Mouse (Mus musculus) gastrocnemius, postnatal 4 days (tissue): ENCODE data around the gene Adi1. TPM values are rescaled to one million over a fixed set of nuclear protein-coding genes. Genes with fewer than 3 reads are reported as not detected.
A peak's percentile ranks its signal among the peaks of the same experiment; 100 is the strongest.

Experiments used
- DNase-seq, 2 experiments: peaks; one replicate each; pipeline ENCODE4 v3.0.0; 2021 to 2022; ENCODE audit warnings: low spot score in 2 of 2, mixed read lengths in 2 of 2
- long read RNA-seq, 2 experiments: library from polyadenylated mRNA; stranded (forward); transcript quantifications; one replicate each; pipeline ENCODE4 v2.0.0; 2021
- total RNA-seq, 2 experiments: library from RNA; stranded (reverse); gene quantifications; 2 replicates each; pipeline ENCODE4 v1.2.3; 2021

The Adi1 gene
- 10 to 100 TPM; 26.8 to 32.0 TPM for total RNA-seq
- long read RNA-seq, experiment 1, transcript Adi1-201 (4 exons, 1,652 nt): major isoform, 14 of 22 reads
- long read RNA-seq, experiment 1, partial matches to known transcripts: 5 of 22 reads
- long read RNA-seq, experiment 1, other reads (novel, unspliced or antisense): 3 of 22 reads
- long read RNA-seq, experiment 2, partial matches to known transcripts: 11 of 14 reads
- long read RNA-seq, experiment 2, other reads (novel, unspliced or antisense): 0 of 14 reads

DNA sequence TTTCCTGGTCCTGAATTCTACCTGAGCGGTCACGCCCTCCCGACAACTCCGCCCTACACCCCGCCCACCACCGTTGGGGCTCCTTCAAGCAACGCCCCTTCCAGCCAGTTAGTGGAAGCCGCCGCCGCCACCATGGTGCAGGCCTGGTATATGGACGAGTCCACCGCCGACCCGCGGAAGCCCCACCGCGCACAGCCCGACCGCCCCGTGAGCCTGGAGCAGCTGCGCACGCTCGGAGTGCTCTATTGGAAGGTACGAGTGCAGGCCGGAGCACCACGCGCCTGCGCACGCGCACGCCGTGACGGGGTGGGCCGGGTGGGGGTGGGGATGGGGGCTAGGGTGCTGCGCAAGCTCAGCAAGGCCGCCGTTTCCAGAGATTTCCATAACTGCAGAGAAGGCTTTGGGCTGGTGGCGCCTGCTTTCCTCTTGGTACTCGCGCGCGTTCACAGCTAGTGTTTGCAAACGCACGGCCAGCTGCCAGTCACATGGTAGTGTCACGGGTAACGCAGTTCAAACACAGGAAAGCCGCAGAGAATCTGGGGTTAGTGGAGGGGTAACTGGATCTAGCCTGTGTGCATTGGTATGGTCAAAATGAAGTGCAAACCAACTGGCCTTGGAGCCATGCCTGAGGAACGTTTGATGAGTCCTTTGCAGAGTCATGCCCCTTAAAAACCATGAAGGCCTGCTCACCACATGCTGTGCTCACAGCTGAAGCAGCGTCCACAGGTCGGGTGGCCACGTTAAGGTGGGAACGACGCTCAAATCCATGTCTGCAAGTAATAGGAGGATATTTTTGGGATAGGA, at the start of gene Adi1:
Adi1 (plus strand) TSS at position 111 of the 804 bp plus-strand sequence.
- DNase-seq: peak; percentile 60 to 80

DNA sequence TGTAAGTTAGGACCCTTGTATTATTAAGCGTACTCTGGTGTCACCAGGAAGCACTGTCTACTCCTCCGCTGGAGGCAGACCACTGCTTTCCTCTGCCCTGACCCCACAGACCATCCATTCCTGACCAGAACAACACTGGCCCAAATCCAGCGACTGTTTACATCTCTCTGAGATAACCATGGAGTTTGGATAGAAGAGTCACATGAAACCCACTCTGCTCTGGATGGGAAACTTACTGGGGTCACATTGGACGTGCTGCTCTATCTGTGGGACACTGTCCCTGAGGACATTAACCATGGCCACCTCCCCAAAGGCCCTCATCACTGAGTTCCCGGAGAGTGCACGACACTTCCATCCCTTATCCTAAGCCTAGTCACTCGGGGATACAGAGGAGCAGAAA, 49.6 kb upstream of the Adi1 start:
- no peak for DNase-seq

GRCm38 (mm10) chr12:28627092-28627491, 47.9 kb upstream of the Adi1 start:
- no peak for DNase-seq

GRCm38 (mm10) chr12:28628436-28628835, 46.6 kb upstream of the Adi1 start:
- DNase-seq: no peak

- DNase-seq: no peak
These were observed 39.9 kb upstream of the Adi1 start for GRCm38 (mm10) chr12:28635058-28635534.

- DNase-seq: peak; percentile 77 to 90
These were observed 39.2 kb upstream of the Adi1 start, which contains the start of gene Rps7 for GRCm38 (mm10) chr12:28635535-28636476. Rps7 (minus strand) TSS chr12:28635953.

DNA sequence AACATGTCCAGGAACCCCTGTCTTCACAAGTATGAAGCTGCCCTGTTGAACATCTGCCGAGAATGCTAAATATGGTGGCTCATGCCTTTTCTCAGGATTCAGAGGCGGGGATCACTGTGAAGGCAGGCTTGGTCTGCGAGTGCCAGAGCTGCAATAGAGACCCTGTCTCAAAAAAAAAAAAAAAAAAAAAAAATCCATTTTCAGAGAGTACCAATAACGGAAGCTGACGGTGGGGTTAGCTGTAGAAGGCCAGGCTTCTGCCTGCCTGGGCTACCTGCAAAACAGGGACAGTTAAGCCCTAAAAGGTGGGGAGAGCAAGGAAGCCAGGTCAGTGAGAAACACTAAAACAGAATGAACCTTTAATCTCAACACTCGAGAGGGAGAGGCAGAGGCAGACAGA, 38.5 kb upstream of the Adi1 start:
- no peak for DNase-seq

DNA sequence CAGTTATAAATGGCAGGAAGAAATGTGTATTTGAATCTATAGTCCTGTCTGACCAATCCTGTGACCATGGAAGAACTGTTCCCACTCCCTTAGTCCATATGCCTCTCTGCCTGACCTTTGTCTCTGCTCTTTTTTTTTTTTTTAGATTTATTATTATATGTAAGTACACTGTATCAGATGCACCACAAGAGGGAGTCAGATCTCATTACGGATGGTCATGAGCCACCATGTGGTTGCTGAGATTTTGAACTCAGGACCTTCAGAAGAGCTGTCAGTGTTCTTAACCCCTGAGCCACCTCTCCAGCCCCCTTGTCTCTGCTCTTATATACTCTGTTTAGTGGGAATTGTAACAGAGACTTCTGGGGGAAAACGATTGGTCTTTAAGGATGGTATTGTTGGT, 36.3 kb upstream of the Adi1 start:
- no peak for DNase-seq

DNA sequence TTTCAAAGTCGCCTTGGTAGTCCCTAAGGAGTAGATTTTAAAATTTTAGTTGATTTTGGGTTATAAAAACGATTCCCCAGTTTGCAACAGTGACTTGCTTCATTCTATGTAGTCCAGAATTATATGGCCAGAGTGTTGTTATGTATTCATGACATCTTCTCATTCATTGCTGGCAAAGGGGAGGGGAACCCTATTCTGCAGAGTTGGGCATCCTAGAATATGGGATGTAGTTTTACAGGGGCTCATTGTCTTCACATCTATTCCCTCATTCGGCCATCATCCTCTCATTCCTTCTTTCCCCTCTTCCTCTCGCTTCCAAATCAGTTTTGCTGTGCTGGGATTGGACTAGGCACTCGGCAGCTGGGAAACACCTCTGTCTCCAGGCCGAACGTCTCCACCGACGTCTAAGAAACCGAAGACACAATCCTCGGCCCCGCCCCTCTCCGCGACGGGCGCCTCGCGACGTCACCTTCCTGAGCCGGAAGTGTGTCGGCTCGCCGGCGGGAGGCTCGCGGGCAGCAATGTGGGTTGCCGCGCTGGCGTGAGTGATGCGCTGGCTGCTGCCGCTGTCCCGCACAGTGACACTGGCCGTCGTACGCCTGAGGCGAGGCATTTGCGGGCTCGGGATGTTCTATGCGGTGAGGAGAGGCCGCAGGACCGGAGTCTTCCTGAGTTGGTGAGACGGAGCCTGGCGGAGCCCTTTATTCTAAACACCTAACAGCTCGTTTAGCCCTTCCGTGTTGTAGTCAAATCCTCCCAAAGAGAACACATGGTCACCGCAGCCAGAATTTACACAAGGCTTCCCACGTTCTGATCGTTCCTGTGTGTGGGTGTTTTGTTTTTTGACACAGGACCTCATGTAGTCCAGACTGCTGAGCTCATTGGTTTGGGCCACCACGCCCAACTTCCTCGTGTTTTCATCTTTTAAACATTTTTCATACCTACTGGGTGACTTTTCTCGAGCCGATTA, 25.6 kb upstream of the Adi1 start, which contains the start of gene Rnaseh1:
Rnaseh1 (plus strand) TSS at position 462 of the 970 bp plus-strand sequence.
- DNase-seq: peak; percentile 76 to 91

- DNase-seq: no peak
These were observed 12.4 kb upstream of the Adi1 start for GRCm38 (mm10) chr12:28662628-28663027.

DNA sequence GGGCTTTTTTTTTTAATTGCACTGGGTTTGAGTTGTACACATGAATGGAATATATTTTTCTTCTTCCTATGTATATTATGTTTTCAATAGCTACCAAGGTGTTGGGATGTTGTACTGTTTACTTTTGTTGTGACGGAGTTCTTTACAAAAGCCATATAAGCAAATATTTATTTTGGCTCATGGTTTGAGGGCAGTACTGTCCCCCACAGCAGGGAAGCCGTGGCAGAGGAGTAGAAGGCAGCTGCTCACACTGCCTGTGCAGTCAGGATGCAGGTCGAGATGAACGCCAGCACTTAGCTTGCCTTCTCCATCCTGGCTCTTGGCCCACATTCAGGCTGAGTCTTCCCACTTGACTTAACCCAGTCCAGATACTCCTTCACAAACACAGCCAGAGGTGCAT, 8.3 kb upstream of the Adi1 start:
- DNase-seq: no peak

DNA sequence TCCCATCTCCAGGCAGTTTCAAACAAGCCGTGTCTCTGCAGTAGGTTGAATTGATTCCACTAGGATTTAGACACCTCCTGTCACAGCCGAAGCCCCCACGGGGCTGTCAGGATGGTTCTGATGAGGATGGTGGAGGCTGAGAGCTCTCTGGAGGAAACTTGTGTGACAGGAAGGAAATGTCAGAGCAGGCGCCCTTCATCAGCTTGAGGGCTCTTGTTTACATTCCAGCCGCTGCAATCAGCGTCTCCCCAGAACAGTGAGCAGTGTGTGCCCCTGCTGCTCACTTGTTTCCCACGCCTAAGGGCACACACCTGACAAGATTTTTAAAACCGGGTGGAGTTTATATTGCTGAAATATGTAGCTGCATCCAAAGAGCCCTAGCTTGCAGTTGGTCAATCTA, 7.7 kb upstream of the Adi1 start:
- no peak for DNase-seq

GRCm38 (mm10) chr12:28674038-28674720, 852 bp upstream of the Adi1 start:
- no peak for DNase-seq

GRCm38 (mm10) chr12:28675925-28676209, 836 bp downstream of the Adi1 start:
- DNase-seq: no peak

GRCm38 (mm10) chr12:28684674-28685073, 9.6 kb downstream of the Adi1 start:
- no peak for DNase-seq

- DNase-seq: no peak
These were observed 10.7 kb downstream of the Adi1 start for GRCm38 (mm10) chr12:28685771-28686170.

- no peak for DNase-seq
These were observed 11.3 kb downstream of the Adi1 start for GRCm38 (mm10) chr12:28686199-28686879.

DNA sequence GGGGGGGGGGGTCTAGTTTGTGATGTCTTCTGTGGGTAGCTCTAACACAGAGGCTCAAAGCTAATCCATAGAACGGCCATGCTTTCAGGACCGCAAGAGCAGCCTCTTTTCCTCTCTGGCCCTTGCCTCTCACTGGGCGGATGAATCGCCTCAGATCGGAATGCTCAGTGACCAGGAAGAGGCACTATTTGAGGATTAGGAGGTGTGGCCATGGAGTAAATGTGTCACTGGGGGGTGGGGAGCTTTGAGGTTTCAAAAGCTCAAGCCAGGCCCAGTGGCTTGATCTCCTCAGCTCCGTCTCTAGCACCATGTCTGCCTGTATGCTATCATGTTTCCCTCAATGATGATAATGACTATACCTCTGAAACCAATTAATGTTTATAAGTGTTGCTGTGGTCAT, 14.0 kb downstream of the Adi1 start:
- DNase-seq: no peak

GRCm38 (mm10) chr12:28690730-28691129, 15.7 kb downstream of the Adi1 start:
- DNase-seq: no peak
